Mouse (Mus musculus) heart, postnatal 0 days (tissue): ENCODE data around the gene Smtn. TPM values are rescaled to one million over a fixed set of nuclear protein-coding genes. Genes with fewer than 3 reads are reported as not detected.

Experiments used
- ATAC-seq: fragments of 200-750 bp; cut with Nextera tagmentation; 2 replicates; pipeline ENCODE4 v1.8.0; 2017; ENCODE audit warnings: low read depth, moderate number of reproducible peaks, moderate library complexity; ENCODE audit not compliant: insufficient read depth
- DNase-seq: peaks from one replicate; pipeline ENCODE4 v3.0.0-alpha.2; 2016; ENCODE audit warnings: low spot score
- H3K27ac ChIP-seq: fragments of 300-500 bp; sonication (generic); 2 replicates; pipeline ENCODE4 v1.5.1; 2014; ENCODE audit warnings: low read depth, mild to moderate bottlenecking
- H3K27me3 ChIP-seq: fragments of 300-500 bp; sonication (generic); 2 replicates; pipeline ENCODE4 v1.6.1; 2014; ENCODE audit warnings: low read length, mixed read lengths; ENCODE audit not compliant: control insufficient read depth, insufficient read depth
- H3K36me3 ChIP-seq: fragments of 300-500 bp; sonication (generic); replicated peaks from 2 replicates; pipeline ENCODE4 v1.6.1; 2014; ENCODE audit warnings: low read length, mixed read lengths; ENCODE audit not compliant: control insufficient read depth, insufficient read depth
- H3K4me1 ChIP-seq: fragments of 300-500 bp; sonication (generic); 2 replicates; pipeline ENCODE4 v1.6.1; 2014; ENCODE audit warnings: antibody characterized with exemption; ENCODE audit not compliant: control insufficient read depth, insufficient read depth
- H3K4me2 ChIP-seq: fragments of 300-500 bp; sonication (generic); 2 replicates; pipeline ENCODE4 v1.6.1; 2014; ENCODE audit warnings: low read depth, mild to moderate bottlenecking, low read length, moderate library complexity
- H3K4me3 ChIP-seq: fragments of 300-500 bp; sonication (generic); 2 replicates; pipeline ENCODE4 v1.5.1; 2014; ENCODE audit warnings: low read depth, low read length
- H3K9ac ChIP-seq: fragments of 300-500 bp; sonication (generic); replicated peaks from 2 replicates; pipeline ENCODE4 v1.6.1; 2014; ENCODE audit warnings: low read depth, low read length, mixed read lengths
- H3K9me3 ChIP-seq: fragments of 300-500 bp; sonication (generic); replicated peaks from 2 replicates; pipeline ENCODE4 v1.6.1; 2016; ENCODE audit warnings: low read length; ENCODE audit not compliant: control insufficient read depth
- CTCF ChIP-seq: IDR thresholded peaks from 2 replicates; pipeline ENCODE4 v1.5.1; 2016; ENCODE audit warnings: antibody characterized with exemption, control low read depth, low read depth
- EP300 ChIP-seq: IDR thresholded peaks from 2 replicates; pipeline ENCODE4 v1.6.1; 2016; ENCODE audit warnings: antibody characterized with exemption, low read depth
- WGBS: fragments of 180-500 bp; shearing (Covaris S2); extraction: QIAGEN DNeasy Blood & Tissue Kit; methylation state at CpG from one replicate; pipeline ENCODE4 v1.1.7; 2014; 5-methylcytosine and 5-hydroxymethylcytosine counted together
- polyA plus RNA-seq: library from polyadenylated mRNA; unstranded; fragments of >200 nt; fragmentation: Nextera tagmentation; extraction: Ambion mirVana; gene quantifications from 2 replicates; pipeline ENCODE4 v1.2.1, GENCODE M21; 2015
- total RNA-seq: library from RNA; depleted of rRNA; stranded (reverse); fragments of >200 nt; gene quantifications from 2 replicates; pipeline ENCODE4 v1.2.3, GENCODE M21; 2014; ENCODE audit warnings: low replicate concordance; rRNA removed

Gene Smtn
- total and polyA plus RNA-seq, 2 experiments from 2014 or later: 94.2 to 104 TPM

GRCm38 (mm10) chr11:3475489-3475888, 64.9 kb downstream of the Smtn start:
- ATAC-seq: no peak
- Histone ChIP-seq H3K36me3 (no peaks in the 10 kb centered on the region), H3K9me3 (no peaks in the 10 kb centered on the region), H3K9ac (no peak overlapping the region), H3K4me2 (no peak overlapping the region), H3K27ac (no peak overlapping the region), H3K4me1 (no peaks in the 10 kb centered on the region), H3K27me3 (no peaks in the 10 kb centered on the region), H3K4me3 (no peak overlapping the region)
- no peak for DNase-seq
- TF ChIP-seq CTCF (no peak), EP300 (no peak)

GRCm38 (mm10) chr11:3474480-3475115, 65.8 kb downstream of the Smtn start:
- no peak for ATAC-seq

GRCm38 (mm10) chr11:3472484-3472883, 67.9 kb downstream of the Smtn start:
- Histone ChIP-seq H3K36me3 (no peaks in the 10 kb centered on the region), H3K9me3 (no peaks in the 10 kb centered on the region), H3K9ac (no peak overlapping the region), H3K4me2 (no peak overlapping the region), H3K27ac (no peak overlapping the region), H3K27me3 (no peaks in the 10 kb centered on the region), H3K4me3 (no peak overlapping the region), H3K4me1 (no peaks in the 10 kb centered on the region)
- DNase-seq: peak; percentile 88
- TF ChIP-seq EP300: no peak
- peak; percentile 94 for TF ChIP-seq CTCF
- 18% methylated on average over 1 of the region's 1 CpGs for WGBS
- peak; percentile 86 for ATAC-seq

More at GRCm38 (mm10) chr11:3474480-3475115, 65.8 kb downstream of the Smtn start:
- no peaks in the 10 kb centered on the region for H3K4me1 ChIP-seq
- no peak overlapping the region for H3K4me2 ChIP-seq
- 91% methylated on average over 7 of the region's 7 CpGs for WGBS
- H3K27me3 ChIP-seq: no peaks in the 10 kb centered on the region
- H3K27ac ChIP-seq: no peak overlapping the region
- no peak overlapping the region for H3K4me3 ChIP-seq
- TF ChIP-seq CTCF (peak; percentile 52), EP300 (no peak)
- no peak for DNase-seq
- H3K9ac ChIP-seq: no peak overlapping the region
- H3K9me3 ChIP-seq: no peaks in the 10 kb centered on the region
- no peaks in the 10 kb centered on the region for H3K36me3 ChIP-seq

DNA sequence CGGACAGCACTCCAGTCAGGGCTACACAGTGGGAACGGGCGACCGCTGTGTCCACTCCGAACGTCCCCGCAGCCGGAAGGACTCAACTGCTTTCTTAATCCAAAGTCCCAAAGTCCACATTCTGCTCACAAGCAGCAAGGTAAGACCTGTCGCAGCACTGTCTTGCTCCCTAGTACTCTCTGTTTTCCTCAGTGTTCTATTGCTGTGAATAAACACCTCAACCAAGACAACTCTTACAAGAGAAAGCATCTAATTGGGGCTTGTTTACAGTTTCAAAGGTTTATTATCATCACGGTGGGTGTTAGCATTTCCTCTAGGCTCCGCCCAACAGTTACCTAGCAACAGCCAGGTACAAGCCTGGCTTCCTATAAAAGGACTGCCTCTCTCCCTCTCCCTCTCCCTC, 69.0 kb downstream of the Smtn start:
- Histone ChIP-seq H3K27me3 (no peaks in the 10 kb centered on the region), H3K9me3 (no peaks in the 10 kb centered on the region), H3K4me2 (no peak overlapping the region), H3K4me3 (no peak overlapping the region), H3K4me1 (no peaks in the 10 kb centered on the region), H3K9ac (no peak overlapping the region), H3K36me3 (no peaks in the 10 kb centered on the region), H3K27ac (no peak overlapping the region)
- no peak for ATAC-seq
- no peak for DNase-seq
- WGBS: 24% methylated on average over 11 of the region's 11 CpGs
- TF ChIP-seq CTCF (no peak), EP300 (no peak)

Other genes starting within 250 kb of the Smtn start
- gene Pik3ip1, start 210.2 kb downstream of the Smtn start, total RNA-seq: 22.3 and 57.6 TPM in 2 replicates
- 44.7 and 65.9 TPM in 2 replicates for gene Pik3ip1, start 210.2 kb downstream of the Smtn start, polyA plus RNA-seq
- gene Limk2, start 131.4 kb downstream of the Smtn start, total RNA-seq: 38.3 and 55.1 TPM in 2 replicates
- 31.0 and 32.8 TPM in 2 replicates for gene Limk2, start 131.4 kb downstream of the Smtn start, polyA plus RNA-seq
- 41.2 and 82.6 TPM in 2 replicates for gene Rnf185, start 88.2 kb downstream of the Smtn start, total RNA-seq
- 22.9 and 23.6 TPM in 2 replicates for gene Rnf185, start 88.2 kb downstream of the Smtn start, polyA plus RNA-seq
- 0.08 and 0.19 TPM in 2 replicates for gene Pla2g3, start 52.3 kb downstream of the Smtn start, total RNA-seq
- gene Pla2g3, start 52.3 kb downstream of the Smtn start, polyA plus RNA-seq: 0.10 and 0.11 TPM in 2 replicates
- gene Inpp5j, start 35.8 kb downstream of the Smtn start, total RNA-seq: 7.1 and 9.4 TPM in 2 replicates
- 12.4 and 12.8 TPM in 2 replicates for gene Inpp5j, start 35.8 kb downstream of the Smtn start, polyA plus RNA-seq
- 147 and 156 TPM in 2 replicates for gene Selenom, start 25.9 kb downstream of the Smtn start, total RNA-seq
- gene Selenom, start 25.9 kb downstream of the Smtn start, polyA plus RNA-seq: 129 and 130 TPM in 2 replicates
- 12.8 and 21.3 TPM in 2 replicates for gene Morc2a, start 108.6 kb upstream of the Smtn start, total RNA-seq
- gene Morc2a, start 108.6 kb upstream of the Smtn start, polyA plus RNA-seq: 7.9 and 9.5 TPM in 2 replicates